Mouse (Mus musculus) midbrain, embryonic 15.5 days (tissue): Measurements from ENCODE around the gene Hmg20a. TPM values are rescaled to one million over a fixed set of nuclear protein-coding genes. Genes with fewer than 3 reads are reported as not detected.
A peak's percentile ranks its signal among the peaks of the same experiment; 100 is the strongest.

Experiments
- ATAC-seq: fragments of 200-750 bp; cut with Nextera tagmentation; replicated peaks from 2 replicates; pipeline ENCODE4 v1.8.0; 2017; ENCODE audit warnings: moderate TSS enrichment
- H3K27ac ChIP-seq: fragments of 300-500 bp; sonication (generic); 2 replicates; pipeline ENCODE4 v1.5.1; 2015; ENCODE audit warnings: mild to moderate bottlenecking, inconsistent platforms
- H3K27me3 ChIP-seq: fragments of 300-500 bp; sonication (generic); replicated peaks from 2 replicates; pipeline ENCODE4 v1.6.1; 2015; ENCODE audit warnings: inconsistent platforms
- H3K36me3 ChIP-seq: fragments of 300-500 bp; sonication (generic); replicated peaks from 2 replicates; pipeline ENCODE4 v1.6.1; 2015; ENCODE audit warnings: inconsistent platforms
- H3K4me1 ChIP-seq: fragments of 300-500 bp; sonication (generic); 2 replicates; pipeline ENCODE4 v1.6.1; 2015; ENCODE audit warnings: inconsistent platforms
- H3K4me2 ChIP-seq: fragments of 300-500 bp; sonication (generic); 2 replicates; pipeline ENCODE4 v1.6.1; 2015; ENCODE audit warnings: inconsistent platforms, mild to moderate bottlenecking, moderate library complexity
- H3K4me3 ChIP-seq: fragments of 300-500 bp; sonication (generic); 2 replicates; pipeline ENCODE4 v1.5.1; 2015; ENCODE audit warnings: mild to moderate bottlenecking, inconsistent platforms
- H3K9ac ChIP-seq: fragments of 300-500 bp; sonication (generic); 2 replicates; pipeline ENCODE4 v1.6.1; 2015; ENCODE audit warnings: mild to moderate bottlenecking, inconsistent platforms
- H3K9me3 ChIP-seq: fragments of 300-500 bp; sonication (generic); 2 replicates; pipeline ENCODE4 v1.6.1; 2016; ENCODE audit warnings: inconsistent platforms
- WGBS: fragments of 180-500 bp; shearing (Covaris S2); methylation state at CpG from one replicate; pipeline ENCODE4 v1.1.7; 2015; ENCODE audit warnings: mixed read lengths; 5-methylcytosine and 5-hydroxymethylcytosine counted together
- polyA plus RNA-seq: library from polyadenylated mRNA; unstranded; fragments of >200 nt; fragmentation: Nextera tagmentation; extraction: Ambion mirVana; gene quantifications from 2 replicates; pipeline ENCODE4 v1.2.1, GENCODE M21; 2015

Gene Hmg20a
- polyA plus RNA-seq, 1 experiment from 2014 or later, result 97.0 TPM

DNA sequence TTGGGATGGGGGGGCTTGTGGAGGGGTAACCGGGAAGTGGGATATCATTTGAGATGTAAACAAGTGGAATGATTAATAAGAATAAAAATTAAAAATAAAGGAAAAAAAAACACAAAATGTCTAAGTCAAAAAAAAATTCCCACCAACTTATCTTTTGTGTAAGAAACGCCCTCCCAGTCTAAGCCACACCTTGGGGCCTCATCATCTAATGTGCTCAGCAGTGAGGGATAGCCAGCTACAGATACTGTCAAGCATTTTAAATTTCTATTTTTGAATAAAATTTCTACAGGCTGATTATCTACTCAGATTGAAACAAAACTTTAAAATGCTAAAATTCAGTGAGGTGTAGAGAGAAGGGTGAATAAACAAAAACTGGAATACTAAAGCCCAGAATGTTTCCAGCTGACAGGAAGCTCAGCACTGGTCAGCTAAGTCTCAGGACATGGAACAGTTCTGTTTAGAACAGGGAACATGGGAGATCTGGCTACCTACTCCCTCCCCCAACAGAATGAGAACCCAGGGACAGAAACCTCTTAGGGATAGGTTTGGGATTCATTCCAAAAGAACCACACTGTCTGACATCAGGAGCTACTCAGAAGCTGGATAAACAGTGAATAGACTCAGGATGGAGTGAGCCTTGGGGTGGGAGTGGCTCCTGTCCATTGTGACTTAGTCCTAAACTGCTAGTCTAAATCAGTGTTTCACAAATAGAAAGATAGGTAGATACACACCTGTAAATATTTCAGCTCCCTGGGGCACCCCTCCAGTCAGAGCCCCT lies 34.8 kb downstream of the Hmg20a start:
- ATAC-seq, result no peak
- WGBS, result 94% methylated on average over 2 of the region's 2 CpGs
- no peaks in the 10 kb centered on the region for H3K27me3 ChIP-seq

DNA sequence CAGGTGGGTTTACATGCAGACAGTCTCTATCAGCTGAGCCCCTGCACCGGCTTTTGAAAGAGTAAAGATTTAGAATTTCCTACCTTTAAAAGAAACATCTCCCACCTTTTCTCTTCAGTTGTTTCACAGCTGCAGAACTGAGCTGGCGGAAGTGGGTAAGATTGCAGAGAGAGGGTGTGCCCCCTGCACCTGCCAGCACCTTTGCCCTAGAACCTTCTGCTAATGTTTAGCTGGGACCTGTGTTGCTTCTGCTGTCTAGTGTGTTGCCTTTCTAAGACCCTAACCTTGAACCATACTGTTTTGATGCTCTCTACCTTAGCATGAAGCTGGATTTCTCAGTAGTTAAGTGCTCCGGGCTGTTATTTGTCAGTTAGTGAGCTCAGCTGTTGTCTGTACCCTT lies 38.0 kb downstream of the Hmg20a start:
- H3K4me3 ChIP-seq, result no peak overlapping the region
- no peak overlapping the region for H3K27ac ChIP-seq
- no peak overlapping the region for H3K4me2 ChIP-seq
- no peaks in the 10 kb centered on the region for H3K27me3 ChIP-seq
- H3K9me3 ChIP-seq, result no peaks in the 10 kb centered on the region
- no peaks in the 10 kb centered on the region for H3K4me1 ChIP-seq
- WGBS, result 93% methylated on average over 3 of the region's 3 CpGs
- no peaks in the 10 kb centered on the region for H3K36me3 ChIP-seq
- ATAC-seq, result no peak
- H3K9ac ChIP-seq, result no peak overlapping the region

More for the DNA sequence above, 34.8 kb downstream of the Hmg20a start:
- Histone ChIP-seq H3K9me3 (no peaks in the 10 kb centered on the region), H3K36me3 (no peaks in the 10 kb centered on the region), H3K27ac (no peak overlapping the region), H3K9ac (no peak overlapping the region), H3K4me3 (no peak overlapping the region), H3K4me1 (no peaks in the 10 kb centered on the region), H3K4me2 (no peak overlapping the region)

DNA sequence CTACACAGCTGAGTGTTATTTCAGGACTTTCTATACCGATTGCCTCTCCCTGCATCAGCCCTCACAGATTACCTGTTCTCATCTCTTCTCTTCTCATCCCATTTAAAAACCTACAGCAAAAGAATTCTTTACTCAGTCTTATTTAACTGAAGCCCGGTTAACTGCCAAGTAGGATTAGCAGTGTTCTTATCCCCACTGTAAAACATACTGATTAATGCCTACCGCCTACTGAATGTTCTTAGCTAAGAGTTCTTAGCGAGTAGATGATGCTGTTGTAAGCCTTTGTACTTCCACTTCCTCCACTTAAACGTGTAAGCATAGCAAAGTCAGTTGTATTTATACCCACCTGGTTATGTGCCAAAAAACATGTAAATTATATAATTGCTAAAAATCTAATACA lies 42.6 kb downstream of the Hmg20a start:
- H3K27me3 ChIP-seq, result no peaks in the 10 kb centered on the region
- WGBS, result 70% methylated on average over 5 of the region's 5 CpGs
- H3K4me1 ChIP-seq, result peaks cover 17% of the 10 kb centered on the region
- no peak overlapping the region for H3K9ac ChIP-seq
- H3K27ac ChIP-seq, result no peak overlapping the region
- no peaks in the 10 kb centered on the region for H3K36me3 ChIP-seq
- H3K4me2 ChIP-seq, result no peak overlapping the region
- H3K4me3 ChIP-seq, result no peak overlapping the region
- no peaks in the 10 kb centered on the region for H3K9me3 ChIP-seq
- ATAC-seq, result no peak

DNA sequence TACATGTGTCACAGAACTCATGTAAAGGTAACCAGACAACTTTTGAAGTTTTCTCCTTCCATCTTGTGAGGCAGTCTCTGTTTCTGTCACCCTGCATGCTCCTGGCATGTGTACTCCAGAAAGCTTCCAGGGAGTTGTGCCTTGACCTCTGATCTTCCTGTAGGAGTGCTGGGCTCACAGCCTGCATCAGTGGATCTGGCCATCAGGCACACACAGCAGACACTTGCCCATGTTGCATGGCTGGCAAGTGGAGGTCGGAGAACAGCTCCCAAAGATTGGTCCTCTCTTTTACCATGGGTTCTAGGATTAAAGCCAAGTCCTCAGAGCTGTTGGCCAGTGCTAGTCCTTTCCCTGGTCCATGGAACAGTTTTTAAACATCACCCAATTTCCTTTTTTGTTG lies 44.2 kb downstream of the Hmg20a start:
- Histone ChIP-seq H3K27me3 (no peaks in the 10 kb centered on the region), H3K36me3 (no peaks in the 10 kb centered on the region), H3K9me3 (no peaks in the 10 kb centered on the region), H3K4me3 (no peak overlapping the region), H3K4me1 (peaks cover 20% of the 10 kb centered on the region), H3K9ac (no peak overlapping the region), H3K27ac (no peak overlapping the region), H3K4me2 (no peak overlapping the region)
- no peak for ATAC-seq
- 82% methylated on average over 1 of the region's 1 CpGs for WGBS

DNA sequence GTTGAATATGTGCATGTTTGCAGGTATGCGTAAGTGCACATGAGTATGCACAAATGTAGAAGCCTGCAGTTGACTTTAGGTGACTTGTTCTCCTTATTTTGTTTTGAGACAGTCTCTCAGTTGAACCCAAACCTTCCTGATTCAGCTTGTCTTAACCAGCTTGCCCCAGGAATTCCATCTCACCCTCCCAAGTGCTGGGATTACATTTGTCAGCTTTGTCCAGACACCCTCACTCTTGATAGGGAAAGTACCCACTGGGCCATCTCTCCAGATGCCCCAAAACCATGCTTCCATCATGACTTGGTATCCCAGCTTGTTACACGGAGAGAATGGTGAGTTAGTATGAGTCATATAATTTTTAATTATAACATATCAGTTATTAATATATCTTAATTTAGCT lies 44.6 kb downstream of the Hmg20a start:
- 98% methylated on average over 2 of the region's 2 CpGs for WGBS
- no peak overlapping the region for H3K27ac ChIP-seq
- no peaks in the 10 kb centered on the region for H3K27me3 ChIP-seq
- H3K4me1 ChIP-seq, result peaks cover 20% of the 10 kb centered on the region
- H3K4me2 ChIP-seq, result no peak overlapping the region
- H3K4me3 ChIP-seq, result no peak overlapping the region
- H3K36me3 ChIP-seq, result no peaks in the 10 kb centered on the region
- ATAC-seq, result no peak
- H3K9ac ChIP-seq, result no peak overlapping the region
- no peaks in the 10 kb centered on the region for H3K9me3 ChIP-seq

DNA sequence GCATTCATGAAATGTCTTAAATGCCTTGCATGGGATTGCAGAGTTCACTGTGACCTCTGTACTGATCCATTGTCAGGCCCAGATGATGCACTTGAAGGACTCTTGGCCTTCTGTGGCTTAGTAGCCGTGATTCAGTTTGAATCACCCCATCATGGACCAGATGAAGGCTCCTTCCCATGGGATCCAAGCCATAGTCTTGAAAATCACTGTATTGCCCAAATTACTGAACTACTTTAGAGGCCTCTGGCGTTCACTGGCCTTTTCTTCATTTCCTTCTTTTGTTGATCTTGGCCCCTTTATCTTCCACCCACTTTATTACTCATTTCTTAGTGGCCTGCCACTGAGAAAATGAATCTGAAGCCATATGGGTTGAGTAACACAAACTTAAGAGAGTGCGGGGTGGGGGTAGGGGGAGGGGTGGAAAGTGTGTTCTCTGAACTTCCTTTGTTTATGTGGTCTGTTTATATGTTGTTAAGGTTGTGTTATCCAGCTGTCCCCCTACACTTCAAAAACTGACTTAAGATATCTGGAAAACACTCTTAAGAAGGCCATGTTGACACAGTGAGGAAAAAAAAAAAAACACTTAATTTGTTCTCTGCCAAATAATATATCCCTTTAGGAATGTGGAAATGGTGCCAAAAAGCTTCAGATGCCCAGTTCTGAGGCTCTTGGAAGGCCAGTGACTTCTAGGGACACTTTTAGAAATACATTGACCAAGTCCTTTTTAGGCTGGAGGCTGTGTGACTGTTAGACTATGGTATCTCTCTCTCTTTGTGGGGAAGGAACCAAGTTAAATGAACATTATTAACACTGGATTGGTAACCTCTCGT lies 45.5 kb downstream of the Hmg20a start:
- Histone ChIP-seq H3K4me3 (no peak overlapping the region), H3K4me1 (peaks cover 20% of the 10 kb centered on the region), H3K9me3 (no peaks in the 10 kb centered on the region), H3K9ac (no peak overlapping the region), H3K4me2 (peak overlapping the region; percentile 18; the same call in 1 of the 2 replicates), H3K36me3 (0 out of 2 replicates have a peak, but pooled peaks cover 2% of the 10 kb centered on the region), H3K27me3 (no peaks in the 10 kb centered on the region), H3K27ac (peak overlapping the region; percentile 64; the same call in 1 of the 2 replicates)
- WGBS, result 68% methylated on average over 4 of the region's 4 CpGs
- no peak for ATAC-seq

DNA sequence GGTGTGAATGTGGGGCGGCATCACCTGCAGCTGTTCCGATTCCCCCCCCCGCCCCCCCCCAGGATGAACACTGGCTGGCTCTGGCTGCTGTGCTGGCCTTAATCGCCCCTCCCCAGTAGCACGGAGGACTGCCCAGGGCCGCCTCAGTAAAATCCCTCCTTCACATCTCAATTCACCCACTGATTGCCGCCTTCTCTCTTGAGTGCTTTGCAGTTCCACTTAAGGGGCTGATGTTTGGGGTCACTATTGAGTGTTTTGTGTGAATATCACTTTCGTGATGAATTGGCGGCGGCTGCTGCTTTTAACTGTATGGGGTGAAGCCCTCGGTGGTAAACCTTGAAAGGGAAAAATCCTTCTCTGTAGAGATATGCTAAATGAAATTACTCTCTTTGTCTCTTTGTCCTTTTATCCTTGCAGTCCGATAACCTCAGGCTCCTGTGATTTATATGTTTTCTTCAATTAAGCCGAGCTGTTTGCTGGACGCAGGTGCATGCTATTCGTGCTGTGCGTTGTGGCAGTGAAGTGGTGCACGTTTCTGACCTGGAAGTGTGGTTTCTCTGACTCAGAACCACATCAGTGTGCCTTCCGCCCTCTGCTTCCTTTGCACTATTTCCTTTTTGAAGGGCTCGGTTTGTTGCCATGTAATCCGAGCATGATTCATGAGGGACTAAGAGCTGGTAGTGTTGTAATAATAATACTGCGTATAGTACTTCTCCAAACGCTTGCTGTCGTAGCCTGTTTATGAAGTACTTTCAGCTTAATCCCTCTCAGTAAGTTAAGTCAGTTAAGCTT lies 46.6 kb downstream of the Hmg20a start:
- peak; percentile 78 for ATAC-seq
- Histone ChIP-seq H3K4me1 (peaks cover 20% of the 10 kb centered on the region), H3K27me3 (no peaks in the 10 kb centered on the region), H3K9me3 (no peaks in the 10 kb centered on the region), H3K36me3 (0 out of 2 replicates have a peak, but pooled peaks cover 2% of the 10 kb centered on the region), H3K4me2 (peak overlapping the region; percentile 18; the same call in 1 of the 2 replicates), H3K9ac (no peak overlapping the region), H3K27ac (peak overlapping the region; percentile 64), H3K4me3 (no peak overlapping the region)
- WGBS, result 19% methylated on average over 23 of the region's 23 CpGs

DNA sequence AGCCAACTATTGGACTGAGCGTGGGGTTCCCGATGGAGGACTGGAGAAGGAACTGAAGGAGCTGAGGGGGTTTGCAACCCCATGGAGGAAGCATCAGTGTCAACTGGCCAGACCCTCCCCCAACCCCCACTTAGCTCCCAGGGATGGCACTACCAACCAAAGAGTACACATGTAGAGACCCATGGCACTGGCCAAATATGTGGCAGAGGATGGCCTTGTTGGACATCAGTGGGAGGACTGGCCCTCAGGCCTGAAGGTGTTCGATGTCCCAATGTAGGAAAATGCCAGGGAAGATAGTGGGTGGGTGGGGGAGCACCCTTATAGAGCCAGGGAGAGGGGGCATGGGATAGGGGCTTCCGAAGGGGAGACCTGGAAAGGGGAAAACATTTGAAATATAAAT lies 47.8 kb downstream of the Hmg20a start:
- no peak for ATAC-seq
- WGBS, result 98% methylated on average over 4 of the region's 4 CpGs
- no peaks in the 10 kb centered on the region for H3K27me3 ChIP-seq
- H3K9ac ChIP-seq, result no peak overlapping the region
- no peak overlapping the region for H3K4me2 ChIP-seq
- H3K9me3 ChIP-seq, result no peaks in the 10 kb centered on the region
- no peak overlapping the region for H3K27ac ChIP-seq
- H3K4me3 ChIP-seq, result no peak overlapping the region
- H3K4me1 ChIP-seq, result peaks cover 20% of the 10 kb centered on the region
- 0 out of 2 replicates have a peak, but pooled peaks cover 2% of the 10 kb centered on the region for H3K36me3 ChIP-seq

DNA sequence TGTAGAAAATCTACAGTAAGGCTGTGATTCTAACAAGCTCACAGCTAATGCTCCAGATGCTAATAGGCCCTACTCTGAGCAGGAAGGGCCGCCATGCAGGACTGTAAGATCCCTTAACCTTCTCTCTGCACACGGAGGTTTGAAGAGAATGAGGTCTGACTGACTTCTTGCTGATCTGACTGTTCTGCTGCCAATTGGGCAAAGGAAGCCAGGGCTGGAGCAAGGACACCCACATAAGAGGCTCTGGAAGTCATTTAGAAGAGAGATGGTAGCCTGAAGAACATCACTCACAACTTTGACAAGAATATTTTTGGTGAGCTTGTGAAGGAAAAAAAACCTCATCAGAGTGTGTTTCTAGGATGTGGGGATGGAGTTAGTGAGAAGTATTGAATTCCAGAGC lies 51.2 kb downstream of the Hmg20a start:
- no peak for ATAC-seq
- 65% methylated on average over 2 of the region's 2 CpGs for WGBS
- Histone ChIP-seq H3K4me1 (peaks cover 15% of the 10 kb centered on the region), H3K9ac (no peak overlapping the region), H3K4me3 (no peak overlapping the region), H3K36me3 (peaks cover 8% of the 10 kb centered on the region; the same call in 1 of the 2 replicates), H3K4me2 (no peak overlapping the region), H3K27ac (no peak overlapping the region), H3K27me3 (no peaks in the 10 kb centered on the region), H3K9me3 (no peaks in the 10 kb centered on the region)

DNA sequence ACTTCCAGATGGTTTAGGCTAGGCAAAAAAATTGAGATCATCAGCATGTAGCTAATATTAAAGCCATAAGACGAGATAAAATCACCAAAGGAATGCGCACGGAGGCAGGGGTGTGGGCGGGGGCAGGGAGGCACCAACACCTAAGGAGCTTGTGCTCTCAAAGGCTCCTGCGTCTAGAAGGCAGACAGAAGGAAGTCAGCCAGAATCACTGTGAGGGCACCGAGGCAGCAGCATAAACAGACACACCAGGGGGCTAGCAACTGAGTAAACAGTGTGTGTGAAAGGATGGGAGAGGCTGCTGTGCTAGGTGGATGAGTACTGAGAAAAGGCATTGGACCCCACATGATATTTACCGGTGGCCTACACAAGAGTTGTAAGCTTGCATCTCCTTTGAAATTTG lies 51.9 kb downstream of the Hmg20a start:
- Histone ChIP-seq H3K4me2 (no peak overlapping the region), H3K27ac (no peak overlapping the region), H3K36me3 (peaks cover 9% of the 10 kb centered on the region; the same call in 1 of the 2 replicates), H3K4me1 (peaks cover 8% of the 10 kb centered on the region), H3K9ac (no peak overlapping the region), H3K9me3 (no peaks in the 10 kb centered on the region), H3K4me3 (no peak overlapping the region), H3K27me3 (no peaks in the 10 kb centered on the region)
- ATAC-seq, result no peak
- WGBS, result 40% methylated on average over 7 of the region's 7 CpGs

DNA sequence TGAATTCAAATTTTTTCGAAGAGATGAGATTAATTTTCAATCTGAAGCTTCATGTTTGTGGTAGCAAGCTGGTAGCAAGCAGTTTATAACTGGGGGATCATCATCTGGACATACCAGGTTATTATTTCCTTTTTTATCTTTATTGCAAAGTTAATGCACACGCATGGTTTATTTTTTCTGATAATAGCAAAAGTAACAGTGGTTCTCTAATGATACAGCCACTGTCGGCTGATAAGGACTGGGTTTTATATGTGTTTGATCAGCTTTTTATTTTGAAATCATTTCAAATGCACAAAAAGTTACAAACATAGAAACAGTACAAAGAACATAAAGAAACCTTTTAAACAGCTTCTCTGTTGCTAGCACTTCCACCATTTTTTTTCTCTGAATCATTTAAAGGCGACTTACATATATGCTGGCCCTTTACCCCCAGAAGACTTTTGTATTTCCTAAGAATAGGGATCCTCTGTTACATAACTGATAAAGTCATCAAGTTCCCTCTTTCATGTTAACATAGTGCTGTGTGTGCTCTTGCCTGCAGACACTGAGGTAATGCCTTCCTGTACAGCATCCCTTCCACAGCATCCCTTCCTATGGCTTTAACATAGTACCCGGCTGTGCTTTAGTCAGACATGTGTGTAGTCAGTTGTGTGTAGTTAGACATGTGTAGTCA lies 60.7 kb downstream of the Hmg20a start:
- Histone ChIP-seq H3K4me3 (no peak overlapping the region), H3K27me3 (no peaks in the 10 kb centered on the region), H3K9ac (no peak overlapping the region), H3K36me3 (peaks cover 11% of the 10 kb centered on the region; the same call in 1 of the 2 replicates), H3K9me3 (no peaks in the 10 kb centered on the region), H3K4me2 (no peak overlapping the region), H3K4me1 (no peaks in the 10 kb centered on the region), H3K27ac (no peak overlapping the region)
- 84% methylated on average over 5 of the region's 5 CpGs for WGBS
- ATAC-seq, result no peak
